Mouse (Mus musculus) layer of hippocampus, adult 18-20 months (tissue): ENCODE results near the gene Sbno2. TPM values are rescaled to one million over a fixed set of nuclear protein-coding genes. Genes with fewer than 3 reads are reported as not detected.

Source experiments
- DNase-seq, 2 experiments: peaks; one replicate each; pipeline ENCODE4 v3.0.0; 2022; ENCODE audit warnings: low spot score in 2 of 2
- total RNA-seq, 2 experiments: library from RNA; stranded (reverse); gene quantifications; 2 replicates each; pipeline ENCODE4 v1.2.3; 2021

Sbno2 gene
- total RNA-seq, 2 experiments from 2014 or later = 16.3 to 16.9 TPM

DNA sequence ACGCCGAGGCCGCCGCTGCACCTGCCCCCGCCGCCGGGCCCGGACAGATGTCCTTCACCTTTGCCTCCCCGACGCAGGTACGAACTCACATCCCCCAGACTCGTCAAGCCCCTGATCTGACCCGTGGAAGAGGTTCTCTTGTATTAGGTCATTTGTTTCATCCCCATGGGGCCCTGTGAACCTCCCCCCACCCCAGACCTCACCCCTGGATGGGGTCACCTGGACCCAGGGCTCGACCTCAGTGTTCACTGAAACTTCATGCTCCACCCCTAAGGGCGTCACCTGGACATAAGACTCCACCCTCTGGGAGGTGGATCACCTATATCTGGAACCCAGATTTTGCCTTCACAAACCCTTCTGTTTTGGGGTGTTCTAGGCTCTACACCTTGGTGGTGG is 37.2 kb upstream of the Sbno2 start:
- DNase-seq = no peak

DNA sequence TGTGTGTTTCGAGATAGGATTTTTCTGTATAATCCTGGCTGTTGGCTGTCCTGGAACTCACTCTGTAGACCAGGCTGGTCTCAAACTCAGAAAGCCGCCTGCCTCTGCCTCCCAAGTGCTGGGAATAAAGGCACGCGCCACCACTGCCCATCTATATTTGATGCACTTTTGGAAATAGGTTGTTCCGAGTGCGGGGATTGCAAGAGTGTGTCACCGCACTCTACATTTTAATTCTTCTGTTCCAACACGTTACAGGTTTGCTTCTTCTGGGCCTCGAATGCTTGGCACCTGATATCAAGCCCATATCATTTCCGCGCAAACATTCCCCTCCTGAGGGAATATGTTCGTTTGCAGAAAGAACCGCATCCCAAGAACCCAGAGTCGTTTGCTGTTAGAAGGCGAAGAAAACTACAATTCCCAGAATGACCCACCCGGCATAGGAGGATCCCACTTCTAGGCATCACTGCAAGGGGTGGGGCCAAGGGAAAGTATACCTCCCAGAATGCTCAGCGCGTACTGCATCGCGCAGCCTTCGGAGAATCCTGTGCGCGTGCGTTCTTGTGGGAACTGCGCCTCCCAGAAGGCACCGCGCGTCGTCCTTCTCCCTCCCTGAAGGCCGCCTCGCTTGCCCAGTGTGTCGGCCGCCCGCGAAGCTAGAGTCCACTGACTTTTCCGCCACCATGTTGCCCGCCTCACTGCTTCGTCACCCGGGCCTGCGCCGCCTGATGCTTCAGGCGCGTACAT is 36.6 kb upstream of the Sbno2 start:
- DNase-seq = peak; percentile 92 to 97

DNA sequence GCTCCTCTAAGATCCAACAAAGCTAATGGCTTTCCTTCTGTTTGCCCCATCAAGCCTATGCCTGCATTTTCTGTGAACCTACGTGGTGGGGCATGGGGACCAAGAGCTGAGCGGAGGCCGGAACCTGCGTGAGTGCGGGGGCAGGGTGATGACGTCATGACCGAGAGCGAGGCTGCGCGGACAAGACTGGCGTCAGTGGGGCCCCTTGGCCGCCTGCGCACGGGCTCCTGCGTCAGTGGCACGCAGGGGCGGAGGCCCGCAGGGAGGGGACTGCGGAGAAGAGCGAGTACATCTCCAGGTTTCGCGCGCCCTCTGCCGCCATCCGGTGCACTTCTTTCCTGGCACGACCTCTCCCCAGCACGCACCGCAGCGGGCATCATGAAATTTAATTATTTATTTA is 35.9 kb upstream of the Sbno2 start:
- peak; percentile 97 to 98 for DNase-seq

DNA sequence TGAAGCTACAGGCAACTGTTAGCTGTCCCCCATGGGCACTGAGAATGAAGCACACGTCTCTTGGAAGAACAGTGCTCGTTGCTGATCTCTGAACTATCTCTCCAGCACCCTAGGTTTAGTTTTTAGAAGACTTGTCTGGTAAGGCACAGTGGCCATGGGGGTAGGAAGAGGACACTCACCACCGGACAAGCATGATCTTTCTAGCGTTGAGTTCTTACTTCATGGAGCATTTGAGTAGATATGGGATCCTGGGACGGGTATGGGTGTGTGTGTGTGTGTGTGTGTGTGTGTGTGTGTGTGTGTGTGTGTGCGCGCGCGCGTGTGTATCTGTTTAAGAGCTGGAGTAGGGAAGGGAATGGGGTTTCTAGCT is 35.3 kb upstream of the Sbno2 start, which contains the start of gene Cbarp:
Cbarp (minus strand) TSS at position 170 of the 370 bp plus-strand sequence.
- DNase-seq = no peak

DNA sequence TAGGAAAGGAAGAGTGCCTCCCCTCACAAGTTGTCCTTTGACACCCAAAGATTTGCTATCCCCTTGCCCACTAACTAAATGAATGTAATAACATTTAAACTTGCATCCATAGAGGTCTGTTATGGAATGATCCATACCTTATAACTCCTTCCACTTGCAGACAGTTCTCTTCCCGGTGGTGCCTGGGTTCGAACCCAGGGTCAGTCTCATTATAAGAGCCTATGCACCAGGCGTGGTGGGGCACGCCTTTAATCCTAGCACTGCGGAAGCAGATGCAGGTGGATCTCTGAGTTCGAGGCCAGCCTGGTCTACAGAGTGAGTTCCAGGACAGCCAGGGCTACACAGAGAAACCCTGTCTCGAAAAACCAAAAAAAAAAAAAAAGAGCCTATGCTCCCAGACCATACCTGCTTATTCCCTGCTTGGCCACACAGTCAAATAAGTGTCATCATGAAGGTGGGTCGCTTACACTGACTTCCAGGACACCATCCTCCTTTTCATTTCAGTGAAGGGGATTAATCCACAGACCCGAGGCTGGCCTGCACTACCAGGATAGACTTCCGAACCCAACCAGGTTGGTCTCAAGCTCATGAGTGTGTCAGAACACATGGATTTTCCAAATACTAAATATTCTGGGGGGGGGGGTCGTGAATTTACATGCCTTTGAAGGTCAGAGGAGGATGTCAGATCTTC is 34.7 kb upstream of the Sbno2 start:
- DNase-seq = no peak

DNA sequence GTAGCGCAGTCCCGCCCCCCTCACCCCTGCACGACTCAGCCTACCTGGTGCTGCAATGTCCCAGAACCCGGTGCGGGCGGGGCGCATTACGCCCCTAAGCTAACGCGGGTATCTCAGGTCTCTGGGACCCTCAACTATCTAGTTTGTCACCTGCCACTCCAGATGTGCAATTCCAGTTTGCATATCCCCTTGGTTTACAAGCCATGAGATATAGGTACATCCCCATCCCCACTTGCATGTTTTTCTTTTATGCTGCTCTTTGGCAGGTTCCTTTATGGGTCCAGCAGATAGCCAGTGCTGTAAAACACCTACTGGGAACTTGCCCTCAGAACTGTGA is 34.0 kb upstream of the Sbno2 start:
- DNase-seq = no peak

DNA sequence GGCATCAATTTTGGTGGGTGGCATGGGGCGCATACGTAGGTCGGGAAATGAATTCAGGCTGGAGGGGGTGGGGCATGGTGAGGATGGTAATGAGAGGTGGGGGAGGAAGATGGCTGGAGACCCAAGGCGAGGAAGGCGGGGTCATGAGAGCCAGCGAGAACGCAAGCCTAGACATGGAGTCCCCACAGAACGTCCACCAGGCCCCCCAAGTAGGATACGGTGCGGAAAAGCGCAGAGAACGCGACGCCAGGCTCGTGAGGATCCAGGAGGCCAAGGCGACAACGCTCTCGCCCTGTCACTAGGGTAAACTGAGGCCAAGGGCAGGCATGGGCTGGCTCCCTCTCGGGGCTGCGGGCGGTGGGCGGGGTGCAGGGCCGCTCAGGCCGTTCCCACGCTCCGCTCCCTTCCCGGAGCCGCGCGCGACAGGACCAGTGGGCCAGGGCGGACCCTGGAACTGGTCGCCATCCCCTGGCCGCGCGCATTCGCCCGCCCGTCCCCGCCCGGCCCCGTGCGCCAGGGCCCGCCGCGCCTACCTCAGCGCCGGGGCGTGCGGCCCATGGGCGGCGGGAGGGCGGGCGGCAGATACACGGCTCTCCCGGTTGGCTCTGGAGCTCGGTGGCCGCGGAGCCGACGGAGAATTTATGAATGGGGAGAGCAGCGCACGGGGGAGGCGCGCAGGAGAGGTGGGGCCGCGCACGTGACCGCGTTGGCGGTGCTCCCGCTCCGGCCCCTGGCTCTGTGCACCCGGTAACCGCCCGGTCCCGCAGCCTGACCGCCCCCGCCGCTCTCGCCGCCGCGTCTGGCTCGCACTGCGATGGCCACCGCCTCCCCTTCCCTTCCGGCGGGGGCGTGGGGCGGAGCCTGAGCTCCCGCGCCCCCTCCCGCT is 33.4 kb upstream of the Sbno2 start, which contains the start of gene Atp5d:
Atp5d (plus strand) TSS at position 80 of the 886 bp plus-strand sequence.
- DNase-seq = peak; percentile 67 to 76

DNA sequence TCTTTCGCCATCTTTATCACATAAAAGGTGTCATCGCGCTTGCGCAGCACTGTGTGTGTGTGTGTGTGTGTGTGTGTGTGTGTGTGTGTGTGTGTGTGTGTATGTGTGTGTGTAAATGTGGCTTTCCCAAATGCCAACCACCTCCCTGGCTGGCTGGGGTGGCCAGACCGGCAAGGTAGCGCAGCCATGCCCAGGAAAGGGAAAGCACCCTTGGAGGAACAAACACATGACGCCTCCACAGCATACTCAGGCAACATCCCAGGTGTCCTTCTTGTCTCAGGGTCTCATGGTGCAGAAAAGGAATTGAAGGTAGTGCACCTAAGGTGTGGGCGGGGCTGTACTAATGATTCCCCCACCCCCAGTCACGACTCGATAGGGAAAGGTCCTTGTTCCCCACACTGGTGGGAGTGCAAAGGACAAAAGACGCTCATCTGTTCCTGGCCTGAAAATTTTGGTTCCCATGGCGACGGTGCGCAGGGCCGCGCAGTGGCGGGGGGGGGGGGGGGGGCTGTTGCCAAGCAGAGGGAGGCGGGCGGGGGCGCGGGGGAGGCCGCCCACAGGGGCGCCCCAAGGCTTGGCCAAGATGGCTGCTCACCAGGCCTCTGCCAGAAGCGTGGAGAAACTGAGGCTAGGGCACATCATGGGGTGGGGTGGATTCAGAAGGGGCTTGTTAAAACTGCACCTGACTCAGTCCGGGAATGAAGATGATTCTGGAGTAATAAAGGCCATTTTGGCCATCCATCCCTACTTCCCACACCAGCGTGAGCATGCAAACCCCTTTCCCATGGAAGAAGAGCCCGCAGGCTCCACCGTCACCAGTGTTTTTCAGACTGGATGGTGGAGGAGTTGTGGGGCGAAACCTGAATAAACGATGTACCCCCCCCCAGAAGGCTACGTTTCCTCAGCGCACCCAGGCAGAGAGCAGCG is 32.5 kb upstream of the Sbno2 start:
- DNase-seq = peak in 1 of 2 experiments; percentile 67

- DNase-seq = peak in 1 of 2 experiments; percentile 53
Observed at GRCm38 (mm10) chr10:80136952-80137625, 31.7 kb upstream of the Sbno2 start.

DNA sequence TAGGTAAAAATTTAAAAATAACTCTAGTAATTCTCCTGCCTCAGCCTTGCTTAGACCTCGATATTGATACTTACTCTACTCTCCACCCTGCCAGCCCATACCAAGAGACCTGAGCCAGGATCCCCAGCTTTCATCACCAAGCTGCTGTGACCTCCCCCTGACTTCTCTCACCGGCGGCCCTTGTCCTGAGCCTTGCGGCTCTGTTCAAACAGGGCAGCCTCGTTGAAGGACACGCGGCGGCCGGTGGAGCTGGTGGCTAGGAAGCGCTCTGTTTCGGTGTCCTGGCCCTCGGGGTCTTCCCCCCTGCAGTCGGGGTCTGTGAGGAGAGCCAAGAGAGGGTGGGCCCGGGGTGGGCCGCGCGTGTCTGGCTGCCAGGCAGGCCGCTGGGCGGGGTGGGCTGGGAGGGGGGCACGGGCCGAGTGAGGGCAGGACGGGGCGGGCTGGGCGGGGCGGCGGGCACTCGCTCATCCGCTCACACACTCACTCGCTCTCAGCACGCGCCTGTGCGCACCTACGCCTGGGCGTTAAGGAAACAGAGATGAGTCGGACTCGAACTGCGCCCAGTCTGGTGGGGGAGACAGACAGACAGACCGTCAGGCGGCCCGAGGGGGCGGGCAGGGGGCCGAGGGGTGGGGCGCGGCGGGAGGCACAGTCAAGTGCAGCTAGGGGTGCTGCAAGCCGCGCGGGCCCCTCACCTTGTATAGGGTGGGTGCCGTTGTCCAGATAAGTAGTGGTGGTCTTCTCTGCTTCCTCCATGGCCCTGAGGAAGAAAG is 31.0 kb upstream of the Sbno2 start:
- no peak for DNase-seq

DNA sequence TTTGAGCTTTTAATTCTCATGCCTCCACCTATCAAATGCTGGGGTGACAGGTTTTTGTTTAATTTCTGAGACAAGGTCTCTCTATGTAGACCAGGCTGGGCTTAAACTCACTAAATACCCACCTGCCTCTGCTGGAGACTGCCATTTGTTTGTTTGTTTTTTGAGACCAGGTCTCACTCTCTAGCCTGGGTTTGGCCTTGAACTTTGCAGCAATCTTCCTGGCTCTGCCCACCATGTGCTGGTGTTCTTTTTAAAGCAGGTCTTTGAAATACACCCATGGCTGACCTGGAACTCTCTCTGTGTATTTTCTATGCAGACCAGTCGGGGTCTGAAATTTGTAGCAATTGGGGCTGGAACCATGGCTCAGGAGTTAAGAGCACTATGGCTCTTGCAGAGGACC is 30.3 kb upstream of the Sbno2 start:
- no peak for DNase-seq

DNA sequence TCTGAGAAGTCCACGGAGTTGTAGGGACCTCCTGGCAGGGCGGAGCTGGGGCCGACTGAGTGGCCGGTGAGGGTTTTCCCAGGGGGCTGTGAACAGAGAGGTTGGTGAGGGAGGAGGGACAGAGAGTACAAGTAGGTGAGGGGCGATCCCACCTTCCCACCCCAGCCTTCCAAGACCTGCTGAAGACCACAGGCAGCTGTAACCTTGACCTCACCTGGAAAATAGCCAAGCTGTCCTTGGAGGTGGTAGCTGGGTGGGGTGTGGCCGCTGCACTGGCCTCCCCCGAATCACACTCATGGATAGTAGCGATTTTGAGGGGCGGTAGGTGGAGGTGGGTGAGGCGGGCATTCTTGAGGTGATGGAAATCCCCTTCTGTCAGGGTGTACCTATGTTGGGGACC is 29.8 kb upstream of the Sbno2 start:
- no peak for DNase-seq

DNA sequence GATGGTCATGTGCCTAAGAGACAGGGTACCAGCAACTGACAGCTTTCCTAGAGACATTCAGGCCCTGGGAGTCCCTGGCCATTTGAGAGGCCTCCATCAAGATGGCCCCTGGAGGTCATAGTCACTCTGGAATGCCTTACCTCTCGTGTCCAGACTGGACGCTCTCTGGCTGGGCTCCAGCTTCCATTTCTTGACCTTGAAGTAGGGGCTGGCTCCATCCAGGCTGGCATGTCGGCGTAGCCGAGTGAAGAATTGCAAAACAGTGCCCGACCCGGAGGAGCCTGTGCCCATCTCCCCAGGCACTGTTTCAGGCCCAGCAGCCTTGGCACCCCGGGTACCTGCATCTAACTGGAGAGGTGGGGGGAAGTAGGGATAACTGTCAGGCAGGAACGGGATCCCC is 29.1 kb upstream of the Sbno2 start:
- no peak for DNase-seq

DNA sequence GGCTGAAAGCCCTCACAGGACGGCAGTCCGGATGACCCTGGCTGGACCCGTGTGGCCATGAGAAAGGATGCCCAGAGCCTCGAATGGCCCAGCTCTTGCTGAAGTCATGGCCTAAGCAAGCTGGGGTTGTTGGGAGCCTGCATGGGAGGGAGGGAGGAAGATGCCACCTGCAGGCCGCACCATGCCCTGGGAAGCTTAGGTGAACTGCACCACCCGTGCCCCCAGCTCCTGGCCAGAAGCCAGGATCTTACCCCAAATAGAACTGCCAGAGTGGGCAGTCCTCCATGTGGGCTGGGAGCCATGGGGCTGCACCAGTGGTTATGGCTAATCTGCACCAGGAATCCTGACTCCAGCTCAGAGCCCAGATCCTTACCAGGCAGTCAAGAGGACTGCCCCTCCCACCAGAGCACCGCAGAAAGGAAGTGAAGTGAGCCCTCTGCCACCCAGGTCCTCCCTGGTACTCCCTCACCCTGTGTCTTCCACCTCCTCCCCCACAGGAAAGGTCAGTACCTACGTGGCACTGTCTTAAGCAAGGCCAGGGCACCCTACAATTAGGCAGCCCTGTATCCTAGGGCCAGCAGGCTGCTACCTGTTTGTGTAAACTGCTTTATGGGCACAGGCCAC is 28.0 kb upstream of the Sbno2 start:
- DNase-seq = no peak

GRCm38 (mm10) chr10:80131952-80132350 is 26.6 kb upstream of the Sbno2 start:
- no peak for DNase-seq

DNA sequence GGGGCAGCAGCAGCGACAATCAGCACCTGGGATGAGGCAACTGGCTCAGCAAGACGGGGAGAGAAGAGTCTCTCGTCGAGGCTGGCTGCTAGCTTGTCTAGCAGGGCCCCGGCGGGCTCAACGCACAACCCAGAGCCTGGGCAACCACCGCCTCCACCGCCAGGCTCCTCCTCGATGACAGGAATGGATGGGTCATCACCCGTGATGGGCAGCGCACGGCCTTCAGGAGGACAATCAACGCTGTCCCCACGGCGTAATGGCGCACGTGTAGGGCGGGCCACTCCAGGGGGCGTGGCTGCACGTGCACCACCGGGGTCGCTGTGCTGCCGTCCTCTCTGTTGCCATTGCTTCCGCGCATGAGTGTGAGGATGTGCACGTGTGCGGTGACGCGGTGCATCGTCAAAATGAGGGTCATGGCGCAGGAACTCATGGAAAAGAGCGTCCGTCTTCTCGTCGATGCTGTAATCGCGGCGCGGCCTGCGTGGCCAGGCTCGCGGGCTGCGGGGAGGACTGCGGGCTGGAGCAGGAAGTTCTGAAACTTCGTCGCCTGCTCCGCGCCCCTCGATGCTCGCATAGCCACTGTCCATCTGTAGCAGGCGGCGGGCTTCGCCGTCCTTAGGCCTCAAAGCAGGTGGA is 26.1 kb upstream of the Sbno2 start:
- peak in 1 of 2 experiments; percentile 61 for DNase-seq

- DNase-seq = peak in 1 of 2 experiments; percentile 6
Observed at GRCm38 (mm10) chr10:80130403-80131031, 25.1 kb upstream of the Sbno2 start.

DNA sequence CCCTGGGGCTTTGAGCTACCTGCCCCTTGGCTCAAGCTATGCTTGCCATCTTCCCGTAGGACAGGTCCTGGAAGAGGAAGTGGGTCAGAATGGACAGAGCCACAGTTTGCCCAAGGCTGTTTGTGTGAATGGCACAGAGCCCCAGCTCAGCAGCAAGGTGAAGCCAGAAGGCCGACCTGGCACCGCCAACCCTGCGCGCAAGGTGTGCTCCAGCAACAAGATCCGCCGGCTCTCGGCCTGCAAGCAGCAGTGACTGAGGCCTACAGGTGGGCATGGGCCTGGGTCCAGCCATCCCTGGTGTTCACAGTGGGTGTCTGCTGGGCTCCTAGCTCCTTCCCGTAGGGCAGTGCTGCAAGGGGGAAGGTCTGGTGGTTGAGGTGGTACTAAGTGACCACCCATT is 24.5 kb upstream of the Sbno2 start:
- DNase-seq = peak in 1 of 2 experiments; percentile 37
